Mouse (Mus musculus) stomach, postnatal 0 days (tissue): ENCODE data around the gene Ctsd.

ENCODE experiments used
- CTCF ChIP-seq: IDR thresholded peaks from 2 replicates; pipeline ENCODE4 v1.5.1; 2016; ENCODE audit warnings: antibody characterized with exemption, low read depth, mild to moderate bottlenecking, moderate library complexity
- EP300 ChIP-seq: optimal IDR thresholded peaks from 2 replicates; pipeline ENCODE3; 2016; ENCODE audit warnings: antibody characterized with exemption

DNA sequence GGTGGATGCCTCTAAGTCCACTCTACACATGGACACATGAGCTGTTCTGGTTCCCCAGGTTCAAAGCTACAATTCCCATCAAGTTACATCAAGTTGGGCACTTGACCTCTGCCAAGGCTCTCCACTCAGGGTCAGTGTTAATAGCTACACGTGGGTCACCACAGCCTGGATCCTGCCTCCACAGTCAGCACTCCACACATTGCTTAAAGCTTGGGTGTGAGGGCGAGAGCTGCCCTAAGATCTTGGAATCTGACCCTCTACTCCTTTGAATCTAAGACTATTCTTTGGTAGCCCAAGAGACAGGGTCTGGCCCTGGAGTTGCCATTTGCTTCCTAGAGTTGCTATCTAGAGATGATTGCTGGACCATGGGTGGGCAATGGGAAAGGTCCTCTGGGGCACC lies 902 bp upstream of the Ctsd start:
- TF ChIP-seq CTCF = no peak
- no peak for TF ChIP-seq EP300
